Mouse (Mus musculus): ENCODE measurements around the gene 9230102O04Rik.

DNA sequence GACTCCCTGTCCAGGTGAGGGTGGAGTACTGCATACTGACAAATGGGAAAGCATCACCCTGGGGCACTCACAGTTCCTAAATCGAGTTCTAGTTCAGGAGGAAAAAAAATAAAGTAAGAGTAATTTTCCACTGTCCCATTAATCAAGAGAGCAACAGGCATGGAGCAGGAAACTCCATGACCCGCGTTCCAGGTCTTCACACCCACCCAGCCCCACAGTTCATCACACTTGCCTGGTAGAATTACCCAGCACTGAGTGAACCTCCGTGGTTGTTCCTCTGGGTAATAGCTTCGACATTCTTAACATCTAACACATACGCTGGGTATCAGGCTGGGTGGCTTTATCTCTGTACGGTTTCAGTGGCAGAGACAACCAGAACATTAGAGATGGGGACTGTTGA lies 55.6 kb downstream of the 9230102O04Rik start:
- TF ChIP-seq CTCF (IDR thresholded peaks at IDR 0.05; ENCODE audit: low read depth), result no peak
- TF ChIP-seq EP300 (optimal IDR thresholded peaks at IDR 0.05), result no peak

Measured in stomach, postnatal 0 days (tissue).